ENCODE assay signal across 32 mouse cellular contexts in genomic region chr9:37829881-37830280, GRCm38 (mm10). TPM values are rescaled to one million over a fixed set of nuclear protein-coding genes. Genes with fewer than 3 reads are reported as not detected.
DNase-seq lines count a peak whose midpoint lies in the region; ATAC-seq and TF ChIP-seq lines count a peak whose summit lies in the region.
"Had no signal": no experiment of that assay in that cellular context is flagged by ENCODE, and none has a peak within 500 bp of the region (broad histone marks: within the 10 kb centered on the region; RNA-seq: fewer than 3 reads in every experiment).

No protein-coding gene starts in this region.

- H3K4me3 ChIP-seq in forebrain, postnatal 0 days (ENCODE audit: low read depth, low read length), result no peak overlapping the region
- no peak overlapping the region for H3K4me3 ChIP-seq in forebrain, embryonic 11.5 days (ENCODE audit: low read depth, low read length)
- H3K4me3 ChIP-seq: embryonic facial prominence, embryonic 13.5 days; embryonic facial prominence, embryonic 15.5 days; erythroblast, embryonic 14.5 days; forebrain, embryonic 10.5 days; forebrain, embryonic 13.5 days; forebrain, embryonic 15.5 days had no signal

- no peak for DNase-seq in forebrain, postnatal 0 days
- no peak for DNase-seq in forebrain, embryonic 11.5 days (ENCODE audit: low spot score)
- peak; percentile 20 to 50 for DNase-seq in frontal cortex, adult 2 months (ENCODE audit: extremely low spot score in 1 of 2, low spot score in 1 of 2)
- no peak for DNase-seq in frontal cortex, postnatal 14 days (ENCODE audit: low spot score in 2 of 2)
- DNase-seq in brain, adult 2 months (ENCODE audit: low read depth, low spot score), result peak; percentile 70
- no peak for DNase-seq in ovary, postnatal 14 days (ENCODE audit: low spot score)
- DNase-seq: adrenal gland, adult 8-10 months; adrenal gland, postnatal 14 days; adrenal gland, postnatal 36 days; B cell, adult 2 months; cerebellum, adult 11 months; cerebellum, adult 18-20 months; cerebellum, adult 8-10 months; cerebellum, adult 9-11 months; cerebellum, postnatal 14 days; cerebellum, postnatal 36 days; embryo, embryonic 11 days had no signal

- no peak overlapping the region for H3K4me2 ChIP-seq in forebrain, postnatal 0 days (ENCODE audit: low read depth)
- no peak overlapping the region for H3K4me2 ChIP-seq in forebrain, embryonic 11.5 days (ENCODE audit: low read depth, low read length, severe bottlenecking)
- H3K4me2 ChIP-seq: embryonic facial prominence, embryonic 13.5 days; embryonic facial prominence, embryonic 15.5 days; forebrain, embryonic 13.5 days; forebrain, embryonic 15.5 days had no signal

- no peaks in the 10 kb centered on the region for H3K36me3 ChIP-seq in forebrain, postnatal 0 days (ENCODE audit: insufficient read depth)
- H3K36me3 ChIP-seq in forebrain, embryonic 11.5 days (ENCODE audit: control insufficient read depth, insufficient read depth, low read length), result no peaks in the 10 kb centered on the region
- H3K36me3 ChIP-seq: embryonic facial prominence, embryonic 13.5 days; embryonic facial prominence, embryonic 15.5 days; forebrain, embryonic 10.5 days; forebrain, embryonic 15.5 days; G1E had no signal

- TF ChIP-seq CTCF in forebrain, postnatal 0 days (IDR thresholded peaks at IDR 0.05; ENCODE audit: low read depth), result no peak

- 0 out of 2 replicates have a peak, but pooled peaks have one; percentile 18 for ATAC-seq in forebrain, postnatal 0 days
- ATAC-seq in forebrain, embryonic 11.5 days (replicated peaks; ENCODE audit: low FRiP score), result no peak
- ATAC-seq: activated CD4-positive, CD25-positive, alpha-beta regulatory T cell, adult 4 months; CD4-positive, CD25-positive, alpha-beta regulatory T cell, adult 4 months; forebrain, embryonic 13.5 days; forebrain, embryonic 15.5 days; Patski had no signal

- no peak overlapping the region for H3K27ac ChIP-seq in forebrain, postnatal 0 days (ENCODE audit: low read depth, low read length)
- H3K27ac ChIP-seq in forebrain, embryonic 11.5 days (ENCODE audit: low read depth, low read length), result no peak overlapping the region
- H3K27ac ChIP-seq: embryonic facial prominence, embryonic 13.5 days; embryonic facial prominence, embryonic 15.5 days; forebrain, embryonic 10.5 days; forebrain, embryonic 13.5 days; forebrain, embryonic 15.5 days had no signal

- H3K4me1 ChIP-seq in forebrain, postnatal 0 days (ENCODE audit: insufficient read depth), result no peaks in the 10 kb centered on the region
- H3K4me1 ChIP-seq in forebrain, embryonic 11.5 days (replicated peaks; ENCODE audit: control insufficient read depth, insufficient read depth, low read length), result no peaks in the 10 kb centered on the region
- H3K4me1 ChIP-seq: embryonic facial prominence, embryonic 13.5 days; embryonic facial prominence, embryonic 15.5 days; forebrain, embryonic 10.5 days; forebrain, embryonic 13.5 days; forebrain, embryonic 15.5 days had no signal

- H3K27me3 ChIP-seq in forebrain, postnatal 0 days (ENCODE audit: insufficient read depth, low read length), result no peaks in the 10 kb centered on the region
- H3K27me3 ChIP-seq in forebrain, embryonic 11.5 days (ENCODE audit: control insufficient read depth, insufficient read depth, low read length), result no peaks in the 10 kb centered on the region
- H3K27me3 ChIP-seq: CH12.LX; embryonic facial prominence, embryonic 13.5 days; embryonic facial prominence, embryonic 15.5 days; forebrain, embryonic 13.5 days; forebrain, embryonic 15.5 days; Patski had no signal

- H3K9ac ChIP-seq in forebrain, postnatal 0 days, result no peak overlapping the region
- no peak overlapping the region for H3K9ac ChIP-seq in forebrain, embryonic 11.5 days (ENCODE audit: low read length)
- H3K9ac ChIP-seq: embryonic facial prominence, embryonic 13.5 days; embryonic facial prominence, embryonic 15.5 days; forebrain, embryonic 13.5 days; forebrain, embryonic 15.5 days had no signal

- no peaks in the 10 kb centered on the region for H3K9me3 ChIP-seq in forebrain, postnatal 0 days (ENCODE audit: low read length)
- no peaks in the 10 kb centered on the region for H3K9me3 ChIP-seq in forebrain, embryonic 11.5 days (ENCODE audit: control insufficient read depth, low read length)
- H3K9me3 ChIP-seq: embryonic facial prominence, embryonic 13.5 days; embryonic facial prominence, embryonic 15.5 days; forebrain, embryonic 10.5 days; forebrain, embryonic 13.5 days; forebrain, embryonic 15.5 days; G1E had no signal

RNA-seq across cellular contexts. Expression of gene Olfr877, which starts 24.2 kb away (rescaled TPM):
- total RNA-seq in forebrain, postnatal 0 days (2014; rRNA removed), result not detected in 2 replicates
- 0.11 TPM in 1 of 2 replicates, not detected in the other for polyA plus RNA-seq in forebrain, postnatal 0 days (2015; fragmentation: Nextera tagmentation; extraction: Ambion mirVana)
- 0.12 TPM in 1 of 2 replicates, not detected in the other for polyA plus RNA-seq in forebrain, embryonic 11.5 days (2014; fragmentation: Nextera tagmentation; extraction: Ambion mirVana)
- polyA plus RNA-seq in frontal cortex, adult 2 months (2012; rRNA removed), result 0.28 and 0.34 TPM in 2 replicates
- total RNA-seq: adrenal gland, adult 8-10 months; adrenal gland, postnatal 14 days; CH12.LX; common myeloid progenitor, adult 5-6 weeks; G1E had no signal
- polyA plus RNA-seq: activated CD4-positive, CD25-positive, alpha-beta regulatory T cell, adult 4 months; brain, embryonic 14.5 days; CD4-positive, CD25-positive, alpha-beta regulatory T cell, adult 4 months; embryonic facial prominence, embryonic 11.5 days; embryonic facial prominence, embryonic 13.5 days; erythroblast, embryonic 14.5 days; forebrain, embryonic 10.5 days; forebrain, embryonic 13.5 days; forebrain, embryonic 15.5 days; G1E; Patski had no signal

RNA-seq across cellular contexts. Expression of gene Olfr876, which starts 27.1 kb away (rescaled TPM):
- total RNA-seq in forebrain, postnatal 0 days (2014; rRNA removed), result not detected in 2 replicates
- polyA plus RNA-seq in forebrain, postnatal 0 days (2015; fragmentation: Nextera tagmentation; extraction: Ambion mirVana), result not detected in 2 replicates
- polyA plus RNA-seq in forebrain, embryonic 11.5 days (2014; fragmentation: Nextera tagmentation; extraction: Ambion mirVana), result not detected in 2 replicates
- polyA plus RNA-seq in frontal cortex, adult 2 months (2012; rRNA removed), result not detected in 2 replicates
- total RNA-seq: adrenal gland, adult 18-20 months; adrenal gland, adult 8-10 months; adrenal gland, postnatal 14 days; adrenal gland, postnatal 36 days; CH12.LX; common myeloid progenitor, adult 5-6 weeks had no signal
- polyA plus RNA-seq: brain, embryonic 14.5 days; CD4-positive, CD25-positive, alpha-beta regulatory T cell, adult 4 months; embryonic facial prominence, embryonic 11.5 days; embryonic facial prominence, embryonic 13.5 days; erythroblast, embryonic 14.5 days; forebrain, embryonic 10.5 days; forebrain, embryonic 13.5 days; forebrain, embryonic 15.5 days; G1E; Patski had no signal

RNA-seq across cellular contexts. Expression of gene Olfr875, which starts 58.2 kb away (rescaled TPM):
- not detected in 2 replicates for total RNA-seq in forebrain, postnatal 0 days (2014; rRNA removed)
- polyA plus RNA-seq in forebrain, postnatal 0 days (2015; fragmentation: Nextera tagmentation; extraction: Ambion mirVana), result 0.16 TPM in 1 of 2 replicates, not detected in the other
- polyA plus RNA-seq in forebrain, embryonic 11.5 days (2014; fragmentation: Nextera tagmentation; extraction: Ambion mirVana), result not detected in 2 replicates
- polyA plus RNA-seq in frontal cortex, adult 2 months (2012; rRNA removed), result not detected in 2 replicates
- total RNA-seq: adrenal gland, adult 18-20 months; adrenal gland, adult 8-10 months; adrenal gland, postnatal 14 days; adrenal gland, postnatal 36 days; CH12.LX; common myeloid progenitor, adult 5-6 weeks; G1E had no signal
- polyA plus RNA-seq: activated CD4-positive, CD25-positive, alpha-beta regulatory T cell, adult 4 months; brain, embryonic 14.5 days; CD4-positive, CD25-positive, alpha-beta regulatory T cell, adult 4 months; embryonic facial prominence, embryonic 11.5 days; embryonic facial prominence, embryonic 13.5 days; erythroblast, embryonic 14.5 days; forebrain, embryonic 10.5 days; forebrain, embryonic 13.5 days; forebrain, embryonic 15.5 days; G1E; Patski had no signal

Comparison
In these comparisons a context has a peak if more than half of its experiments do, and no peak if none do; other contexts are left out.
1. DNase-seq: peak in frontal cortex, adult 2 months (2 of 2) and brain, adult 2 months (single experiment); none in forebrain, postnatal 0 days (single experiment), forebrain, embryonic 11.5 days (single experiment), frontal cortex, postnatal 14 days (0 of 2) and ovary, postnatal 14 days (single experiment).